Mouse (Mus musculus): Measurements from ENCODE around the gene Kif13a. TPM values are rescaled to one million over a fixed set of nuclear protein-coding genes. Genes with fewer than 3 reads are reported as not detected.

The Kif13a gene
- polyA plus RNA-seq, 1 experiment from 2014 or later = 17.8 TPM

DNA sequence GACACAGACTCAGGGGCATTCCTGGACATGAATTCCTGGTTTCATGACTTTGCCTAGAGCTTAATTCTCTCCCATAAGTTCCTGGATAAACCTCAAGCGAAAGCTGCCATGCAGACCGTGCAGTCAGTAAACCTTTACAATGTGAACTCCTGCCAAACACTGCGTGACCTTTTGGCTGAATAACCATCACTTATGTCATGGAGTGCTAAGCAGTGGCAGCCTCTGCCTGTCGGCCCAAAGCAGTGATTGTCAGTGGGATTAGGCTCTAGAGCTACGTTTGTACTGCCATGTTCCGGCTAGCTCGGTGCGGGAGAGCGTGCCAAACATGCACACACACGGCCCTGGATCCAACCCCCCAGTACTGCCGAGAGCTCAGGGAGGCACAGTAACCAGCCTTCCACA lies 18.6 kb downstream of the Kif13a start:
- peaks cover 65% of the 10 kb centered on the region for H3K4me1 ChIP-seq (ENCODE audit: control insufficient read depth, insufficient read depth, low read length)
- H3K36me3 ChIP-seq (ENCODE audit: control insufficient read depth, insufficient read depth) = 0 out of 2 replicates have a peak, but pooled peaks cover 2% of the 10 kb centered on the region
- no peaks in the 10 kb centered on the region for H3K9me3 ChIP-seq (replicated peaks; ENCODE audit: control insufficient read depth, low read length)
- WGBS = 32% methylated on average over 11 of the region's 11 CpGs
- peak overlapping the region; percentile 91 for H3K27ac ChIP-seq (ENCODE audit: low read length)
- H3K4me3 ChIP-seq (ENCODE audit: low read length) = no peak overlapping the region
- no peaks in the 10 kb centered on the region for H3K27me3 ChIP-seq (ENCODE audit: control insufficient read depth, insufficient read depth, low read length)
- ATAC-seq (replicated peaks; ENCODE audit: extremely low read depth, insufficient read depth, low FRiP score) = peak; percentile 50; the same call in 1 of the 2 replicates
- peak overlapping the region; percentile 44 for H3K9ac ChIP-seq (ENCODE audit: low read length)
- H3K4me2 ChIP-seq (ENCODE audit: low read depth, low read length) = peak overlapping the region; percentile 27; the same call in 1 of the 2 replicates

DNA sequence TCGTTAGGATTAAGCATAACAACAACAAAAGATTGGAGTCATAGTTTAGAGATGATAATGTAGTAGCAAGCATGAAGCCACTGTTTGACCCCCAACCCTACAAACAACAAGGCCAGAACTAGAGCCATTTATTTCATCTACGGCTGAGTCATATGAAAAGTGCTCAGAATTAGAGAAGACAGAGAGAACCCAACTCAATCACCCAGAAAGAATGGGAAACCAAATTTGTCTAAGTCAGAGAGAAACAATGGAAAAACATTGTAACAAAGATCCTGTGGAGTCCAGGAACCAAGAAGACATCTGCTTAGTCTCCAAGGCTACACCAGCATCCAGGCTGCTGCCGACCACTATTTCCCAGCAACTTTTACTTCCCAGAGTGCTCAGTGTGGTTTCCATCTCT lies 19.7 kb downstream of the Kif13a start:
- peaks cover 58% of the 10 kb centered on the region for H3K4me1 ChIP-seq (ENCODE audit: control insufficient read depth, insufficient read depth, low read length)
- 0 out of 2 replicates have a peak, but pooled peaks cover 2% of the 10 kb centered on the region for H3K36me3 ChIP-seq (ENCODE audit: control insufficient read depth, insufficient read depth)
- H3K27ac ChIP-seq (ENCODE audit: low read length) = peak overlapping the region; percentile 91
- WGBS = 68% methylated on average over 3 of the region's 3 CpGs
- no peak overlapping the region for H3K9ac ChIP-seq (ENCODE audit: low read length)
- no peak overlapping the region for H3K4me3 ChIP-seq (ENCODE audit: low read length)
- no peaks in the 10 kb centered on the region for H3K27me3 ChIP-seq (ENCODE audit: control insufficient read depth, insufficient read depth, low read length)
- no peaks in the 10 kb centered on the region for H3K9me3 ChIP-seq (replicated peaks; ENCODE audit: control insufficient read depth, low read length)
- ATAC-seq (replicated peaks; ENCODE audit: extremely low read depth, insufficient read depth, low FRiP score) = no peak
- no peak overlapping the region for H3K4me2 ChIP-seq (ENCODE audit: low read depth, low read length)

DNA sequence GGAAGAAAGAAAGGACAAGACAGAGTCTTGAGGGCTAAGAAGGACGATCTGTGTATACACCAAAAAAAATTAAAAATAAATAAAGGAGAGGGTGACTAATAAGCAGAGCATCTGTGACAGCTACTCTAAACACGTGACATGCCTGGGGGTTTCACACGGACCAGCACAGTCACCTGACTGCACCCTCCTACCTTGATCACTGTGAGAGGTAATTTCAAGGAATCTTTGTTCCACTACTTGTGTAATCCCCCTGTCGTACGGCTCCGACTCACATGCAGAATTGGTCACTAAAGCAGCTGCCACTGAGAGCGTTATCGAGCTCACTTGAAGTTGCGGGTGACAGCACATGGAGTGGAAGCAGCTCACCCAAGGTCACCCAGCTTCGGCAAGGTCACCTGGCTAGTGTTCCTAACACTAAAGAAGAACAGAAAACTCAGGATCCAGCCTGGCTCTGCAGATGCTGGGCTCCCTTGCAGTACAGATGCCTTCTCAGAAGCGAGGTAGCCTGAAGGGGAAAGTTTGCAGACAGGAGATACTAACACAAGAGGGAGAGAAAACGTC lies 20.6 kb downstream of the Kif13a start:
- 39% methylated on average over 12 of the region's 12 CpGs for WGBS
- H3K9ac ChIP-seq (ENCODE audit: low read length) = peak overlapping the region; percentile 49
- H3K4me1 ChIP-seq (ENCODE audit: control insufficient read depth, insufficient read depth, low read length) = peaks cover 66% of the 10 kb centered on the region
- H3K36me3 ChIP-seq (ENCODE audit: control insufficient read depth, insufficient read depth) = 0 out of 2 replicates have a peak, but pooled peaks cover 2% of the 10 kb centered on the region
- H3K4me2 ChIP-seq (ENCODE audit: low read depth, low read length) = peak overlapping the region; percentile 46
- no peaks in the 10 kb centered on the region for H3K9me3 ChIP-seq (replicated peaks; ENCODE audit: control insufficient read depth, low read length)
- H3K4me3 ChIP-seq (ENCODE audit: low read length) = peak overlapping the region; percentile 8; the same call in 1 of the 2 replicates
- H3K27ac ChIP-seq (ENCODE audit: low read length) = peak overlapping the region; percentile 91
- H3K27me3 ChIP-seq (ENCODE audit: control insufficient read depth, insufficient read depth, low read length) = no peaks in the 10 kb centered on the region
- no peak for ATAC-seq (replicated peaks; ENCODE audit: extremely low read depth, insufficient read depth, low FRiP score)

DNA sequence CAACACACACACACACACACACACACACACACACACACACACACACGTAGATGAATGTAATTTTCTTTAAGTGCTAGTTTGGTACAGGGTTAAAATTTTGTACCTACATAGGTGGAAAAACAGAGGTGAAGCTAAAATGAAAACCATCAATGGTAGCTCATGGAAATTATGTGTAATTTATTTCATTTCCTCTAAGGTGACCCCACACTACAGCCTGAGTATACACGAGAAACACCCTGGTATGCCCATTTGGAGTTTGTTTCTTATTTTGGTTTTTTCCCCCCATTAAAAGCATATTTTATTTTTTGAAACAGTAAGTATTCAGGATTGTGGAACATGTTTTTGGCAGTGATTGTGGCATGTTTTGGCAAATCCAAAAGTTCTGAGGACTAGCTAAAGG lies 21.3 kb downstream of the Kif13a start:
- Histone ChIP-seq H3K4me2 (ENCODE audit: low read depth, low read length) (no peak overlapping the region), H3K4me1 (ENCODE audit: control insufficient read depth, insufficient read depth, low read length) (peaks cover 63% of the 10 kb centered on the region), H3K9me3 (replicated peaks; ENCODE audit: control insufficient read depth, low read length) (no peaks in the 10 kb centered on the region), H3K4me3 (ENCODE audit: low read length) (no peak overlapping the region), H3K27ac (ENCODE audit: low read length) (peak overlapping the region; percentile 91), H3K27me3 (ENCODE audit: control insufficient read depth, insufficient read depth, low read length) (no peaks in the 10 kb centered on the region), H3K9ac (ENCODE audit: low read length) (peak overlapping the region; percentile 49; the same call in 1 of the 2 replicates), H3K36me3 (ENCODE audit: control insufficient read depth, insufficient read depth) (0 out of 2 replicates have a peak, but pooled peaks cover 2% of the 10 kb centered on the region)
- ATAC-seq (replicated peaks; ENCODE audit: extremely low read depth, insufficient read depth, low FRiP score) = no peak
- 85% methylated on average over 2 of the region's 2 CpGs for WGBS

DNA sequence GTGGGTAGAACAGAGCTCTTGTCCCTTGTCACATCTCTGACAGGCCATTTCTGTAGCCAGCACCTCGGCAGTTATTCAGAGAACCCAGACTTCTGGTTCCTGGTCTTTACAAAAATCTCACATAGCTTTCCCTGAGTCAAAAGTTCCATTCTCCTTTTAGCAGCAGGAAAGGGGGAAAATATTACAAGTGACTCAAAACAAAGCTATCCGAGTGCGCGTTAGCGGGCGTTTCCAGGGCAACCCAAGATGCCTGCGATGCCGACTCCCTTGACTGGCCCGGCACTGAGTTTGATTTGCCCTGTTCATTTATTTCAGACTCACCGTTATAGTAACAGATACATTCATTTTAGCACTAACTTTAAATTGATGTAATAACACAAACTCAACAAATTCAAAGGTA lies 21.8 kb downstream of the Kif13a start:
- WGBS = 42% methylated on average over 10 of the region's 10 CpGs
- H3K36me3 ChIP-seq (ENCODE audit: control insufficient read depth, insufficient read depth) = no peaks in the 10 kb centered on the region
- peak overlapping the region; percentile 50; the same call in 1 of the 2 replicates for H3K27ac ChIP-seq (ENCODE audit: low read length)
- peaks cover 60% of the 10 kb centered on the region for H3K4me1 ChIP-seq (ENCODE audit: control insufficient read depth, insufficient read depth, low read length)
- ATAC-seq (replicated peaks; ENCODE audit: extremely low read depth, insufficient read depth, low FRiP score) = no peak
- no peaks in the 10 kb centered on the region for H3K27me3 ChIP-seq (ENCODE audit: control insufficient read depth, insufficient read depth, low read length)
- H3K9me3 ChIP-seq (replicated peaks; ENCODE audit: control insufficient read depth, low read length) = no peaks in the 10 kb centered on the region
- H3K4me3 ChIP-seq (ENCODE audit: low read length) = no peak overlapping the region
- H3K4me2 ChIP-seq (ENCODE audit: low read depth, low read length) = 0 out of 2 replicates have a peak overlapping the region, but pooled peaks have one; percentile 2
- H3K9ac ChIP-seq (ENCODE audit: low read length) = no peak overlapping the region

DNA sequence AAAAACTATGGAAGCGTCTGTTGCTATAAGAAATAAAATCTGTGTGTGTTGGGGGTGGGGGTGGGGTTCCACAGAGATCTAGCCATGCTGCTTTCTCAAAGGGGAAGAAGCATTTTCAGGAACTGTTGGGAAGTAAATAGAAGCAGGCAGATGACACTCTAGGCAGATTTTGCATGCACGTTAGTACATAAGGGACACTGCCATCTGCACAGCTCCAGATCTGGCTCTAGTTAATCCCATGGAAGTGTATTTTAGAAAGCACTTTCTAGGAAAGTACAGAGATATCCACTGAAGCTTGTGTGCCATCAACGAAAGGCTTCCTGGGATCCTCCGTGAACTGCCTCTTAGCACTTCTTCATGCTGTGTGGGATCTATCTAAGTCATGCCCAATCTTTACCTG lies 22.6 kb downstream of the Kif13a start:
- Histone ChIP-seq H3K9ac (ENCODE audit: low read length) (no peak overlapping the region), H3K4me3 (ENCODE audit: low read length) (no peak overlapping the region), H3K9me3 (replicated peaks; ENCODE audit: control insufficient read depth, low read length) (peaks cover 3% of the 10 kb centered on the region), H3K4me2 (ENCODE audit: low read depth, low read length) (no peak overlapping the region), H3K36me3 (ENCODE audit: control insufficient read depth, insufficient read depth) (no peaks in the 10 kb centered on the region), H3K4me1 (ENCODE audit: control insufficient read depth, insufficient read depth, low read length) (peaks cover 57% of the 10 kb centered on the region), H3K27ac (ENCODE audit: low read length) (no peak overlapping the region; the same call in 1 of the 2 replicates), H3K27me3 (ENCODE audit: control insufficient read depth, insufficient read depth, low read length) (no peaks in the 10 kb centered on the region)
- ATAC-seq (replicated peaks; ENCODE audit: extremely low read depth, insufficient read depth, low FRiP score) = no peak
- WGBS = 81% methylated on average over 4 of the region's 4 CpGs

DNA sequence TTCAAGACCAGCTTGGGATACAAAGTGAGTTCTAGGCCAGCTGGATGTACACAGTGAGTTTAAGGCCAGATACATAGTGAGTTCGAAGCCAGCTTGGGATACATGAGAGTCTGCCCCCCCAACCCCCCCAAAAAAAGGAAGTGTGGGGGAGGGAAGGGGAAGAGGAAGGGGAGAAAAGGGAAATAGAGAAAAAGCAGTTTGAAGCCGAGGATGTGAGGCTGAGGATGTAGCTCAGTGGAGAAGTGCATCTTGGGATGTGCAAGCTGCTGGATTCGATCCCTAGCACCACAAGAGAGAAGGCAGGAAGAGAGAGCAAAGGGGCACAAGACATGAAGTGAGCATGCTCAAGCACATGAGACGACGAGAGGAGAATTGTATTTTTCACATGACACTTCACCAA lies 23.7 kb downstream of the Kif13a start:
- ATAC-seq (replicated peaks; ENCODE audit: extremely low read depth, insufficient read depth, low FRiP score) = no peak
- Histone ChIP-seq H3K9me3 (replicated peaks; ENCODE audit: control insufficient read depth, low read length) (peaks cover 3% of the 10 kb centered on the region), H3K27ac (ENCODE audit: low read length) (no peak overlapping the region), H3K9ac (ENCODE audit: low read length) (no peak overlapping the region), H3K4me2 (ENCODE audit: low read depth, low read length) (no peak overlapping the region), H3K36me3 (ENCODE audit: control insufficient read depth, insufficient read depth) (no peaks in the 10 kb centered on the region), H3K4me1 (ENCODE audit: control insufficient read depth, insufficient read depth, low read length) (peaks cover 48% of the 10 kb centered on the region), H3K27me3 (ENCODE audit: control insufficient read depth, insufficient read depth, low read length) (no peaks in the 10 kb centered on the region), H3K4me3 (ENCODE audit: low read length) (no peak overlapping the region)
- 85% methylated on average over 5 of the region's 5 CpGs for WGBS

DNA sequence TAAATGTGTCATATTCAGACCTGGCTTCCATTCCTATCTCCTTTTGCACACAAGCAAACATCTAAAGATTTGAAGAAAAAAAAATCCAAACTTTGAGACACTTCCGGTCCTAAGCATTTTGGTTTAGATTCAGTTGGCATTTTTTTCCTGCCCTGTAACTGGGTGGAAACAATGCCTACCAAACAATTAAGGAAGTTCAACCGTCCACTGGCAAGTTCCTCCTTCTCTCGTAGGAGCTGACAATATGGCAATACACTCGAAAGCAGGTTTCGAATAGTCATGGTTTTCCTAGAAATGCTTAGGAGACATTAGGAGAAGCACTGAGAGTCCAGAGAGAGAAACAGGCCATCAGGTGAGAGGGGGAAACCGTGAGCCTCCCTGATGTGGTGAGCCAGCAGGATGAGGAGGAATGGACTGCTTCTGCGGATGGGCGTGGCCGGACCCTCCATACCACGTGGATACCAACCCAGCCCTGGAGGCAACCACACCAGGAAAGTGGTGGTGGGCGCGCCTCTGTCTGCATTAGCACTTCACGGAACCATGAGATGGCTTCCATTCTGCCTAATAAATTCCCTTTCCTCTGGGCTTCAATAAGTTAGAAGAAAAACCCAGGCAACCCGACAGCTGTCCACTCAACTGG lies 24.6 kb downstream of the Kif13a start:
- Histone ChIP-seq H3K27ac (ENCODE audit: low read length) (peak overlapping the region; percentile 45; the same call in 1 of the 2 replicates), H3K36me3 (ENCODE audit: control insufficient read depth, insufficient read depth) (no peaks in the 10 kb centered on the region), H3K27me3 (ENCODE audit: control insufficient read depth, insufficient read depth, low read length) (no peaks in the 10 kb centered on the region), H3K4me1 (ENCODE audit: control insufficient read depth, insufficient read depth, low read length) (peaks cover 47% of the 10 kb centered on the region), H3K4me2 (ENCODE audit: low read depth, low read length) (no peak overlapping the region), H3K4me3 (ENCODE audit: low read length) (no peak overlapping the region), H3K9me3 (replicated peaks; ENCODE audit: control insufficient read depth, low read length) (peaks cover 3% of the 10 kb centered on the region), H3K9ac (ENCODE audit: low read length) (no peak overlapping the region)
- 82% methylated on average over 14 of the region's 14 CpGs for WGBS
- ATAC-seq (replicated peaks; ENCODE audit: extremely low read depth, insufficient read depth, low FRiP score) = no peak

DNA sequence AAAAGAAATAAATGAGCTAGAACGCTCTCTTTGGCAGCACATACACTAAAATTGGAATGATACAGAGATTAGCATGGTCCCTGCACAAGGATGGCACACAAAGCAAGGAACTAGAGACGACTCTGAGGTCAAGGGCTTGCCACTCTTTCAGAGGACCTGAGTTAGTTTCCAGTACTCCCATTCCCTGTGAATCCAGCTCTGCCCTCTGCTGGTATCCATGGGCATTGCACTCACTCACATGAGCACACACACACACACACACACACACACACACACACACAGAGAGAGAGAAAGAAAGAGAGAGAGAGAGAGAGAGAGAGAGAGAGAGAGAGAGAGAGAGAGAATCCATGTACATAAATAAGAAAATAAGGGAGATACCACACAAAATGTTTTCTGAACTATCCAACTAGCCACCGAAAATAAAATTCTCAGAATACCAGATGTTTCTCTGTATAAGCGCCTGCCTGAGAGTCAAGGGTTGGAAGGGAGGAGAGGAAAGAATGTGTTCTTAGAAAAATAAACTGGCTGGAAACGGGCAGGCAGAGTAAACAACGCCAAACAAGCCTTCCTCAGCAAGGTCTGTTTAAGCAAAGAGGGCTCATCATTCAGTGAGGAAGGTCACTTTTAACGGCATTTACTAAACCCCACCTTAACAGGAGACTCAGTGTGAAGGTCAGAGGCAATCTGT lies 27.0 kb downstream of the Kif13a start:
- no peaks in the 10 kb centered on the region for H3K36me3 ChIP-seq (ENCODE audit: control insufficient read depth, insufficient read depth)

More for the DNA sequence above, 27.0 kb downstream of the Kif13a start:
- Histone ChIP-seq H3K27ac (ENCODE audit: low read length) (no peak overlapping the region), H3K4me3 (ENCODE audit: low read length) (no peak overlapping the region), H3K9ac (ENCODE audit: low read length) (no peak overlapping the region), H3K4me1 (ENCODE audit: control insufficient read depth, insufficient read depth, low read length) (peaks cover 30% of the 10 kb centered on the region), H3K4me2 (ENCODE audit: low read depth, low read length) (no peak overlapping the region), H3K27me3 (ENCODE audit: control insufficient read depth, insufficient read depth, low read length) (no peaks in the 10 kb centered on the region), H3K9me3 (replicated peaks; ENCODE audit: control insufficient read depth, low read length) (peaks cover 3% of the 10 kb centered on the region)
- 82% methylated on average over 7 of the region's 7 CpGs for WGBS
- no peak for ATAC-seq (replicated peaks; ENCODE audit: extremely low read depth, insufficient read depth, low FRiP score)
